Mouse (Mus musculus) kidney, adult 2 months (tissue): Measurements from ENCODE around the gene 1810043G02Rik. TPM values are rescaled to one million over a fixed set of nuclear protein-coding genes. Genes with fewer than 3 reads are reported as not detected.
"Not testable (repeated sequence)": the region's sequence is repeated elsewhere in the genome, so short reads cannot be mapped to it uniquely, and the experiment has no call there.

Experiments
- DNase-seq: peaks from one replicate; pipeline ENCODE4 v3.0.0; 2021
- H3K27ac ChIP-seq: fragments of 200-500 bp; 2 replicates; pipeline ENCODE4 v1.5.1; 2012; ENCODE audit warnings: low read depth, low read length, control low read depth, inconsistent platforms; ENCODE audit not compliant: insufficient read depth
- H3K27me3 ChIP-seq: fragments of 200-500 bp; replicated peaks from 2 replicates; pipeline ENCODE4 v1.6.1; 2012; ENCODE audit warnings: mild to moderate bottlenecking, moderate library complexity, low read length, inconsistent platforms; ENCODE audit not compliant: control insufficient read depth, insufficient read depth
- H3K36me3 ChIP-seq: fragments of 200-500 bp; 2 replicates; pipeline ENCODE4 v1.6.1; 2012; ENCODE audit warnings: mild to moderate bottlenecking, moderate library complexity, low read length, inconsistent platforms; ENCODE audit not compliant: control insufficient read depth, insufficient read depth
- H3K4me1 ChIP-seq: fragments of 200-500 bp; 2 replicates; pipeline ENCODE4 v1.6.1; 2011; ENCODE audit warnings: low read length; ENCODE audit not compliant: control insufficient read depth, insufficient read depth
- H3K4me3 ChIP-seq: fragments of 200-500 bp; 2 replicates; pipeline ENCODE4 v1.5.1; 2011; ENCODE audit warnings: mild to moderate bottlenecking, low read depth, low read length, control low read depth; ENCODE audit not compliant: insufficient read depth
- CTCF ChIP-seq: fragments of 200-500 bp; conservative IDR thresholded peaks from 2 replicates; pipeline ENCODE4 v1.5.1; 2011; ENCODE audit warnings: low read depth, mild to moderate bottlenecking, control low read depth, low read length, moderate library complexity, mixed read lengths; ENCODE audit not compliant: insufficient read depth, insufficient read length
- POLR2A ChIP-seq: fragments of 200-500 bp; IDR thresholded peaks from one replicate; pipeline ENCODE4 v1.6.1; 2011; ENCODE audit warnings: low read depth, low read length, control low read depth
- WGBS: fragments of 180-500 bp; shearing (Covaris S2); methylation state at CpG from one replicate; pipeline ENCODE4 v1.1.7; 2018; 5-methylcytosine and 5-hydroxymethylcytosine counted together
- polyA plus RNA-seq: library from polyadenylated mRNA; depleted of rRNA; stranded (reverse); fragments of >200 nt; gene quantifications from 2 replicates; pipeline ENCODE4 v1.2.3, GENCODE M21; 2012

Gene 1810043G02Rik
- polyA plus RNA-seq, 1 experiment, result 60.5 TPM

DNA sequence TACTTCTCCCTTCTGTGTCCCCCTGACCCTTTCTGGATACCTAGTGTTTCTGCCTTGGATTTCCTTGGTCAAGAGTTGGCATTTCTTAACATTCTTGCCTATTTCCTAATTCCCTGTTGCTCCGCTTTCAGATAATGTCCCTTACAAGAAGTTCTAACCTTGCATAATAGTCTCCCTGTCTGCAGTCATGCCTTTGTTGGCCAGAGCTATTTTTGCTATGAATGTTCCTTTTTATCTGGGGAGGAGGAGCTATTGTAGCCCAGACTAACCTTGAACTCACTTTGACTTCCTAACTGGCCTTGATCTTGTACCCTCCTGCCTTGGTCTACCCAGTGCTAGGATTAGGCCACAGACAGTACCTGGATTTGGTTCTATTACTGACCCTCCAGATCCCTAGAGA is 37.2 kb downstream of the 1810043G02Rik start:
- no peak for TF ChIP-seq CTCF
- TF ChIP-seq POLR2A, result no peak
- WGBS, result 84% methylated on average over 1 of the region's 1 CpGs

DNA sequence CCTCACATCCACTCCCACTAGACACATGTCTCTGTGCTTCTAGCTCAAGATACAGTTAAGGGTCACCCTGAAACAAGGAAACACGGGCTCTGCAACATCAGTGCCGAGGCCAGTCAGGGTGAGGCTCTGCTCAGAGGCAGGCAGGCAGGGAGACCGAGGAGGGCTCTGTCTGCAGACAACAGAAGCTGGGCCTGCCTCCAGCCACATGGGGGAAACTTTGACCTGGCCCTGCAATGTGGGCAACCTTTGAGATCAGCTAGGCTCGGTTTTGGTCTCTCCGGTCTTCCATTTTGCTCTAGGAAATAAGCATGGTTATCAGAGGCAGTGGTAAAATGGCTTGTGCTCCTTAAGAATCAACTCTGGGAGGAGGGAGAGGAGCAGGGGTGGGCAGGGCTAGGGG is 38.0 kb downstream of the 1810043G02Rik start:
- TF ChIP-seq POLR2A, result no peak
- TF ChIP-seq CTCF, result no peak

More for the DNA sequence above, 37.2 kb downstream of the 1810043G02Rik start:
- H3K4me3 ChIP-seq, result no peak overlapping the region
- H3K4me1 ChIP-seq, result no peaks in the 10 kb centered on the region
- peak; percentile 19 for DNase-seq
- no peaks in the 10 kb centered on the region for H3K36me3 ChIP-seq
- H3K27ac ChIP-seq, result no peak overlapping the region
- H3K27me3 ChIP-seq, result no peaks in the 10 kb centered on the region

DNA sequence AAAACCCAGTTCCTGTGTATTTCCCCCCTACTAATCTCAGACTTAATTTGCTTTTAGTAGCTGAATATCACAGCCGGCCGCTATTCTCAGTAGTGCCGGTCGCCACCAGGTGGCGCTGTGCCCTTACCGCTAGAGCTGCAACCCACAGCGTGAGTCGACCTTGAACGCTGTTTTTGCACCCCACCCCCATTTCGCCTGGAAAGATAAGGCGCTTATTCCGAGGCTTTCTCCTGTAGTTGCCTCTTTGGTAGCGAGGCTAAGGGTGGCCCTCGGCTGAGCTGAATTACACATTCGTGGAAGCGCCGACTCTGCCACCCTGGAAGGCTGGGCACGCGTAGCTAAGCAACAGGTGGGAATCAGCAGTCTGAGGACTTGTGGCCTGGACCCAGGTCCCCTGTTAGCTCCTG is 40.5 kb downstream of the 1810043G02Rik start:
- peak; percentile 80 for DNase-seq
- peak overlapping the region; percentile 28; the same call in 1 of the 2 replicates for H3K4me3 ChIP-seq
- 16% methylated on average over 19 of the region's 19 CpGs for WGBS

More for the DNA sequence above, 38.0 kb downstream of the 1810043G02Rik start:
- no peaks in the 10 kb centered on the region for H3K36me3 ChIP-seq
- 41% methylated on average over 5 of the region's 5 CpGs for WGBS
- H3K27ac ChIP-seq, result no peak overlapping the region
- H3K27me3 ChIP-seq, result no peaks in the 10 kb centered on the region
- H3K4me3 ChIP-seq, result no peak overlapping the region
- DNase-seq, result peak; percentile 67
- no peaks in the 10 kb centered on the region for H3K4me1 ChIP-seq

DNA sequence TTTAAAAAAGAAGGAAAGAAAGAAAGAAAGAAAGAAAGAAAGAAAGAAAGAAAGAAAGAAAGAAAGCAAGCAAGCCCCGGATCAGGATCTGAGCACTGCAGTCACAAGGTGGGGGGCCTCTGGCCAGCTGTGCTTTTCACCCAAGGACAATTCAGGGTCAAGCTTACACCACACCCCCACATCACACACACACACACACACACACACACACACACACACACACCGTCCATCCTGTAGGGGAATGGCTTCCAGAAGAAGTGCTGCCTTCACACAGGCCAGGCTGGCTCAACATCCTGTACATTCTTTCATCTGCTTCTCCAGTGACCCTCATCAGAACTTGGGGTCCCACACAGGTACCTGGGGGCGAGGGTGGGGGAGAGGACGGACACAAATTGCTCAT is 41.0 kb downstream of the 1810043G02Rik start:
- no peaks in the 10 kb centered on the region for H3K4me1 ChIP-seq
- H3K27ac ChIP-seq, result no peak overlapping the region
- no peak for DNase-seq
- H3K27me3 ChIP-seq, result no peaks in the 10 kb centered on the region
- TF ChIP-seq CTCF, result no peak
- no peak for TF ChIP-seq POLR2A
- WGBS, result 80% methylated on average over 4 of the region's 4 CpGs
- H3K4me3 ChIP-seq, result no peak overlapping the region
- no peaks in the 10 kb centered on the region for H3K36me3 ChIP-seq

More for the DNA sequence above, 40.5 kb downstream of the 1810043G02Rik start:
- H3K36me3 ChIP-seq, result no peaks in the 10 kb centered on the region
- no peaks in the 10 kb centered on the region for H3K27me3 ChIP-seq
- no peaks in the 10 kb centered on the region for H3K4me1 ChIP-seq
- TF ChIP-seq POLR2A (no peak), CTCF (peak; percentile 92)
- peak overlapping the region; percentile 30; the same call in 1 of the 2 replicates for H3K27ac ChIP-seq

DNA sequence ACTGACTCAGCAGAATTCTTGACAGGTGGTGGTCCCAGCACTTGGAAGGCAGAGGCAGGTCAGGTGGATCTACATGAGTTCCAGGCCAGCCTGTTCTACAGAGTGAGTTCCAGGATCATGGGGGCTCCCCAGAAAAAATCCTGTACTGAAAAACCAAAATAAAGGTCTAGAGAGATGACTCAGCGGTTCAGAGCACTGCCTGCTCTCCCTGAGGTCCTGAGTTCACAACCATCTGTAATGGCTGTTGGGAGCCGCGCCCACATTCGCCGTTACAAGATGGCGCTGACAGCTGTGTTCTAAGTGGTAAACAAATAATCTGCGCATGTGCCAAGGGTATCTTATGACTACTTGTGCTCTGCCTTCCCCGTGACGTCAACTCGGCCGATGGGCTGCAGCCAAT is 41.7 kb downstream of the 1810043G02Rik start:
- H3K4me1 ChIP-seq, result not testable (repeated sequence)
- DNase-seq, result peak; percentile 9
- 97% methylated on average over 7 of the region's 11 CpGs for WGBS

DNA sequence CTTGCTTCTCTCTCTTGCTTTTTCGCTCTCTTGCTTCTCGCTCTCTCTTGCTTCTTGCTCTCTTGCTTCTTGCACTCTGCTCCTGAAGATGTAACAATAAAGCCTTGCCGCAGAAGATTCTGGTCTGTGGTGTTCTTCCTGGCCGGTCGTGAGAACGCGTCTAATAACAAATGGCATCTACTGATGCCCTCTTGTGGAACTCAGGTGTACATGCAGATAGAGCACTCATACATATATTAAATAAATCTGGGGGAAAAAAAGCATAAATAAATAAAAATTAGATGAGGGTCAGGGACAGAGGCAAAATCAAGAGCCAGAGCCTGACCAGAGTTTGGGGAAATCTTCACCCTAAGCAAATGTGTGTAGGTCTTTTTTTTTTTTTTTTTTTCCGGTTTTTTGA is 47.1 kb downstream of the 1810043G02Rik start:
- H3K4me1 ChIP-seq, H3K4me3 ChIP-seq, H3K36me3 ChIP-seq, H3K27me3 ChIP-seq, H3K27ac ChIP-seq, DNase-seq: not testable (repeated sequence)
- WGBS, result 41% methylated on average over 6 of the region's 8 CpGs

More for the DNA sequence above, 41.7 kb downstream of the 1810043G02Rik start:
- not testable (repeated sequence) for H3K27ac ChIP-seq, H3K4me3 ChIP-seq, H3K36me3 ChIP-seq, H3K27me3 ChIP-seq

DNA sequence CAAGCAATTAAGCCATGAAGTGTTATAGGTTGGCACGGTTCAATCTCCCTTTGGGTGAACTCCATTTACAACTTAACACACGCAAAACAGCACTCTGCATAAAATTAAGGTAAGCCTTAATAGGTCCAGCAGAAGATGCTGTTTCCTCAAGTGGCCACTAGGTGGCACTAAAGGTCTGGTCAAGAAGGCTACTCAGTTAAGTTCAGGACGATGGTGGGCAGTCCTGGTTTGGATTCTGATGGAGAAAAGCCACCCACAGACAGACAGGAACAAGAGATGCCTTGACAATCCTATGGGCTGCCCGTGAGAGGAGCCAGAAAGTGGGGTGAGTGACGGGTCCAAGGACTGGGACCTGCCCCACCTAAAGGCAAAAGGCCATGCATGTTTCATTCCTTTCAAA is 49.8 kb downstream of the 1810043G02Rik start:
- under 1% methylated on average over 5 of the region's 5 CpGs for WGBS
- Histone ChIP-seq H3K36me3 (no peaks in the 10 kb centered on the region), H3K27me3 (no peaks in the 10 kb centered on the region), H3K4me3 (no peak overlapping the region), H3K4me1 (no peaks in the 10 kb centered on the region), H3K27ac (no peak overlapping the region)
- DNase-seq, result peak; percentile 72
- peak; percentile 87 for TF ChIP-seq CTCF
- no peak for TF ChIP-seq POLR2A

DNA sequence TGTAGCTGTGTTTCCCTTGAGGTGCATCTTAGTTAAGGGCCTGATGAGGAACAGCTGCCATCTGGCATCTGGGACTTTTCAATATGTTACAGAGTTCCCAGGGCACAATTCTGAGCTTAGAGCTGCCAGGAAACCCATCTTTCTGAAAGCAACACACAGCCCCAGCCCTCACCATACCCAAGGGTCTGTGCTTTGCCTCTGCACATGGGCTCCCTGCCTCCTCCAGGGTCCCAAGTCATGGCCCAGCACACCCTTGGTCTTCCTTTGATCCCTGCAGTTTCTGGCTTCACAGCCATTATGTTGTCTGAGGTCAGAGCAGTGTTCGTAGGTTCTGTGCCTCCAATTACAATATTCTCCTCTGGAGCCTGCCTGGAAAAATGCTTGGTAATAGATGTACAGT is 50.8 kb downstream of the 1810043G02Rik start:
- Histone ChIP-seq H3K4me1 (no peaks in the 10 kb centered on the region), H3K36me3 (no peaks in the 10 kb centered on the region), H3K4me3 (no peak overlapping the region), H3K27ac (no peak overlapping the region), H3K27me3 (no peaks in the 10 kb centered on the region)
- WGBS, result 95% methylated on average over 1 of the region's 1 CpGs
- TF ChIP-seq CTCF (no peak), POLR2A (no peak)
- DNase-seq, result no peak
